Comparison of ENCODE assay signal across 22 mouse cellular contexts in genomic region chr16:95222026-95222718, GRCm38 (mm10). TPM values are rescaled to one million over a fixed set of nuclear protein-coding genes. Genes with fewer than 3 reads are reported as not detected.
A peak's percentile ranks its signal among the peaks of the same experiment; 100 is the strongest.
DNase-seq lines count a peak whose midpoint lies in the region; ATAC-seq and TF ChIP-seq lines count a peak whose summit lies in the region.
"Had no signal": no experiment of that assay in that cellular context is flagged by ENCODE, and none has a peak within 500 bp of the region (broad histone marks: within the 10 kb centered on the region; RNA-seq: fewer than 3 reads in every experiment).

No protein-coding gene starts in this region.

- TF ChIP-seq POLR2A in lung, adult 2 months (IDR thresholded peaks at IDR 0.05; ENCODE audit: borderline replicate concordance, extremely low read depth, low read depth, low read length): no peak

- no peak for DNase-seq in embryonic facial prominence, embryonic 10.5 days (ENCODE audit: low spot score)
- DNase-seq in limb, embryonic 10.5 days (ENCODE audit: low spot score): no peak
- peak; percentile 34 for DNase-seq in lung, postnatal 0 days (ENCODE audit: low spot score)
- no peak for DNase-seq in lung, adult 2 months
- DNase-seq: adrenal gland, postnatal 14 days; B cell, adult 2 months; cerebellum, adult 11-12 months; cerebellum, adult 9-10 months; cerebellum, postnatal 25 days; gastrocnemius, postnatal 36 days; heart, adult 18-20 months; heart, postnatal 14 days had no signal

- no peaks in the 10 kb centered on the region for H3K27me3 ChIP-seq in embryonic facial prominence, embryonic 13.5 days
- no peaks in the 10 kb centered on the region for H3K27me3 ChIP-seq in embryonic facial prominence, embryonic 10.5 days (replicated peaks; ENCODE audit: low read depth, poor library complexity, severe bottlenecking)
- no peaks in the 10 kb centered on the region for H3K27me3 ChIP-seq in limb, embryonic 15.5 days
- H3K27me3 ChIP-seq in limb, embryonic 10.5 days (ENCODE audit: low read depth, poor library complexity, severe bottlenecking): no peaks in the 10 kb centered on the region
- H3K27me3 ChIP-seq in lung, postnatal 0 days (replicated peaks; ENCODE audit: insufficient read depth, low read length): no peaks in the 10 kb centered on the region
- no peaks in the 10 kb centered on the region for H3K27me3 ChIP-seq in stomach, embryonic 15.5 days (replicated peaks)
- no peaks in the 10 kb centered on the region for H3K27me3 ChIP-seq in midbrain, embryonic 15.5 days (replicated peaks)
- H3K27me3 ChIP-seq: forebrain, embryonic 15.5 days; heart, embryonic 15.5 days; hindbrain, embryonic 13.5 days had no signal

- no peak overlapping the region for H3K9ac ChIP-seq in embryonic facial prominence, embryonic 13.5 days
- H3K9ac ChIP-seq in limb, embryonic 15.5 days: no peak overlapping the region
- no peak overlapping the region for H3K9ac ChIP-seq in lung, postnatal 0 days (replicated peaks; ENCODE audit: low read depth)
- H3K9ac ChIP-seq in stomach, embryonic 15.5 days: no peak overlapping the region
- H3K9ac ChIP-seq in midbrain, embryonic 15.5 days: no peak overlapping the region
- H3K9ac ChIP-seq: forebrain, embryonic 15.5 days; heart, embryonic 15.5 days; hindbrain, embryonic 13.5 days had no signal

- peaks cover 8% of the 10 kb centered on the region; the same call in 1 of the 2 replicates for H3K4me1 ChIP-seq in embryonic facial prominence, embryonic 13.5 days
- peaks cover 9% of the 10 kb centered on the region; the same call in 1 of the 2 replicates for H3K4me1 ChIP-seq in embryonic facial prominence, embryonic 10.5 days
- H3K4me1 ChIP-seq in limb, embryonic 15.5 days: peaks cover 6% of the 10 kb centered on the region; the same call in 1 of the 2 replicates
- no peaks in the 10 kb centered on the region for H3K4me1 ChIP-seq in limb, embryonic 10.5 days
- H3K4me1 ChIP-seq in lung, postnatal 0 days (ENCODE audit: insufficient read depth, low read depth, low read length): peaks cover 13% of the 10 kb centered on the region; the same call in 1 of the 2 replicates
- peaks cover 4% of the 10 kb centered on the region; the same call in 1 of the 2 replicates for H3K4me1 ChIP-seq in lung, adult 2 months (ENCODE audit: control insufficient read depth, insufficient read depth, low read length)
- no peaks in the 10 kb centered on the region; the same call in 1 of the 2 replicates for H3K4me1 ChIP-seq in stomach, embryonic 15.5 days
- no peaks in the 10 kb centered on the region for H3K4me1 ChIP-seq in midbrain, embryonic 15.5 days
- H3K4me1 ChIP-seq: forebrain, embryonic 15.5 days; heart, embryonic 15.5 days; hindbrain, embryonic 13.5 days had no signal

- TF ChIP-seq EP300 in lung, postnatal 0 days (IDR thresholded peaks at IDR 0.05): no peak

- H3K36me3 ChIP-seq in embryonic facial prominence, embryonic 13.5 days: no peaks in the 10 kb centered on the region
- H3K36me3 ChIP-seq in embryonic facial prominence, embryonic 10.5 days (replicated peaks): no peaks in the 10 kb centered on the region
- no peaks in the 10 kb centered on the region for H3K36me3 ChIP-seq in limb, embryonic 15.5 days
- H3K36me3 ChIP-seq in limb, embryonic 10.5 days: no peaks in the 10 kb centered on the region
- no peaks in the 10 kb centered on the region for H3K36me3 ChIP-seq in lung, postnatal 0 days (ENCODE audit: insufficient read depth, low read length)
- H3K36me3 ChIP-seq in stomach, embryonic 15.5 days: no peaks in the 10 kb centered on the region
- H3K36me3 ChIP-seq in midbrain, embryonic 15.5 days (replicated peaks): no peaks in the 10 kb centered on the region
- H3K36me3 ChIP-seq: forebrain, embryonic 15.5 days; G1E; heart, embryonic 10.5 days; heart, embryonic 15.5 days; hindbrain, embryonic 13.5 days had no signal

- WGBS in embryonic facial prominence, embryonic 13.5 days: 48% methylated on average over 7 of the region's 7 CpGs
- WGBS in embryonic facial prominence, embryonic 10.5 days: 67% methylated on average over 7 of the region's 7 CpGs
- 54% methylated on average over 7 of the region's 7 CpGs for WGBS in limb, embryonic 15.5 days
- 82% methylated on average over 7 of the region's 7 CpGs for WGBS in limb, embryonic 10.5 days
- 16% methylated on average over 7 of the region's 7 CpGs for WGBS in lung, postnatal 0 days
- 30% methylated on average over 7 of the region's 7 CpGs for WGBS in lung, adult 2 months
- WGBS in stomach, embryonic 15.5 days: 44% methylated on average over 7 of the region's 7 CpGs
- 71% methylated on average over 7 of the region's 7 CpGs for WGBS in midbrain, embryonic 15.5 days

- no peak for TF ChIP-seq CTCF in lung, postnatal 0 days (IDR thresholded peaks at IDR 0.05)
- no peak for TF ChIP-seq CTCF in lung, adult 2 months (IDR thresholded peaks at IDR 0.05; ENCODE audit: insufficient read depth, low read length)

- H3K4me2 ChIP-seq in embryonic facial prominence, embryonic 13.5 days: no peak overlapping the region
- no peak overlapping the region for H3K4me2 ChIP-seq in limb, embryonic 15.5 days
- H3K4me2 ChIP-seq in lung, postnatal 0 days (replicated peaks; ENCODE audit: low read depth, low read length): no peak overlapping the region
- no peak overlapping the region for H3K4me2 ChIP-seq in stomach, embryonic 15.5 days
- H3K4me2 ChIP-seq in midbrain, embryonic 15.5 days: no peak overlapping the region
- H3K4me2 ChIP-seq: forebrain, embryonic 15.5 days; heart, embryonic 15.5 days; hindbrain, embryonic 13.5 days had no signal

- H3K4me3 ChIP-seq in embryonic facial prominence, embryonic 13.5 days: no peak overlapping the region
- no peak overlapping the region for H3K4me3 ChIP-seq in embryonic facial prominence, embryonic 10.5 days
- H3K4me3 ChIP-seq in limb, embryonic 15.5 days: no peak overlapping the region
- no peak overlapping the region for H3K4me3 ChIP-seq in limb, embryonic 10.5 days
- no peak overlapping the region for H3K4me3 ChIP-seq in lung, postnatal 0 days (ENCODE audit: low read depth, low read length)
- H3K4me3 ChIP-seq in lung, adult 2 months (replicated peaks; ENCODE audit: extremely low read depth, low read depth, low read length): no peak overlapping the region
- H3K4me3 ChIP-seq in stomach, embryonic 15.5 days (replicated peaks): no peak overlapping the region
- H3K4me3 ChIP-seq in midbrain, embryonic 15.5 days: no peak overlapping the region
- H3K4me3 ChIP-seq: forebrain, embryonic 15.5 days; heart, embryonic 10.5 days; heart, embryonic 15.5 days; hindbrain, embryonic 13.5 days had no signal

- no peaks in the 10 kb centered on the region for H3K9me3 ChIP-seq in embryonic facial prominence, embryonic 13.5 days
- H3K9me3 ChIP-seq in embryonic facial prominence, embryonic 10.5 days: no peaks in the 10 kb centered on the region
- H3K9me3 ChIP-seq in limb, embryonic 15.5 days: no peaks in the 10 kb centered on the region
- no peaks in the 10 kb centered on the region for H3K9me3 ChIP-seq in limb, embryonic 10.5 days (replicated peaks)
- no peaks in the 10 kb centered on the region for H3K9me3 ChIP-seq in lung, postnatal 0 days (ENCODE audit: low read length)
- H3K9me3 ChIP-seq in stomach, embryonic 15.5 days: no peaks in the 10 kb centered on the region
- H3K9me3 ChIP-seq in midbrain, embryonic 15.5 days: no peaks in the 10 kb centered on the region
- H3K9me3 ChIP-seq: forebrain, embryonic 15.5 days; G1E; heart, embryonic 10.5 days; heart, embryonic 15.5 days; hindbrain, embryonic 13.5 days had no signal

- ATAC-seq in embryonic facial prominence, embryonic 13.5 days (ENCODE audit: insufficient number of reproducible peaks, insufficient read depth, low FRiP score, low TSS enrichment, low read depth): no peak
- no peak for ATAC-seq in limb, embryonic 15.5 days (ENCODE audit: insufficient number of reproducible peaks, low FRiP score, low TSS enrichment, low read depth)
- no peak for ATAC-seq in lung, postnatal 0 days
- no peak for ATAC-seq in stomach, embryonic 15.5 days (ENCODE audit: insufficient read depth, low FRiP score, low read depth)
- no peak for ATAC-seq in midbrain, embryonic 15.5 days (replicated peaks)
- ATAC-seq: CD4-positive, CD25-positive, alpha-beta regulatory T cell, adult 4 months; forebrain, embryonic 15.5 days had no signal

- peak overlapping the region; percentile 72 for H3K27ac ChIP-seq in embryonic facial prominence, embryonic 13.5 days
- H3K27ac ChIP-seq in embryonic facial prominence, embryonic 10.5 days (replicated peaks): no peak overlapping the region
- H3K27ac ChIP-seq in limb, embryonic 15.5 days: peak overlapping the region; percentile 47
- H3K27ac ChIP-seq in limb, embryonic 10.5 days: no peak overlapping the region
- H3K27ac ChIP-seq in lung, postnatal 0 days (ENCODE audit: low read length): peak overlapping the region; percentile 66
- H3K27ac ChIP-seq in stomach, embryonic 15.5 days: peak overlapping the region; percentile 75
- H3K27ac ChIP-seq in midbrain, embryonic 15.5 days: no peak overlapping the region
- H3K27ac ChIP-seq: forebrain, embryonic 15.5 days; heart, embryonic 10.5 days; heart, embryonic 15.5 days; hindbrain, embryonic 13.5 days had no signal

RNA-seq across cellular contexts. Expression of gene Kcnj15, which starts 35.2 kb away (rescaled TPM):
- 1.4 and 1.5 TPM in 2 replicates for polyA plus RNA-seq in embryonic facial prominence, embryonic 13.5 days (2015; fragmentation: Nextera tagmentation; extraction: Ambion mirVana)
- 0.33 and 0.45 TPM in 2 replicates for polyA plus RNA-seq in embryonic facial prominence, embryonic 10.5 days (2016; fragmentation: Nextera tagmentation; extraction: Ambion mirVana)
- 5.3 and 5.4 TPM in 2 replicates for polyA plus RNA-seq in limb, embryonic 15.5 days (2015; fragmentation: Nextera tagmentation; extraction: Ambion mirVana)
- 0.49 and 0.69 TPM in 2 replicates for polyA plus RNA-seq in limb, embryonic 10.5 days (2016; fragmentation: Nextera tagmentation; extraction: Ambion mirVana)
- 11.5 and 15.8 TPM in 2 replicates for polyA plus RNA-seq in lung, postnatal 0 days (2015; fragmentation: Nextera tagmentation; extraction: Ambion mirVana)
- polyA plus RNA-seq in lung, adult 2 months (2012; rRNA removed): 27.5 and 34.3 TPM in 2 replicates
- 3.3 TPM in 2 replicates for polyA plus RNA-seq in stomach, embryonic 15.5 days (2015; fragmentation: Nextera tagmentation; extraction: Ambion mirVana)
- 0.09 and 0.19 TPM in 2 replicates for polyA plus RNA-seq in midbrain, embryonic 15.5 days (2015; fragmentation: Nextera tagmentation; extraction: Ambion mirVana)
- polyA plus RNA-seq: G1E had no signal

Comparison
In these comparisons a context has a peak if more than half of its experiments do, and no peak if none do; other contexts are left out.
1. H3K27ac ChIP-seq: peak in embryonic facial prominence, embryonic 13.5 days (single experiment), limb, embryonic 15.5 days (single experiment), lung, postnatal 0 days (single experiment) and stomach, embryonic 15.5 days (single experiment); none in embryonic facial prominence, embryonic 10.5 days (single experiment), limb, embryonic 10.5 days (single experiment) and midbrain, embryonic 15.5 days (single experiment).